Mouse (Mus musculus) testis, adult 2 months (tissue): Measurements from ENCODE around the gene Cnot6. TPM values are rescaled to one million over a fixed set of nuclear protein-coding genes. Genes with fewer than 3 reads are reported as not detected.

ENCODE experiments used
- H3K27ac ChIP-seq: fragments of 200-500 bp; 2 replicates; pipeline ENCODE4 v1.5.1; 2012; ENCODE audit warnings: low read depth, low read length; ENCODE audit not compliant: control insufficient read depth, insufficient read depth
- H3K27me3 ChIP-seq: fragments of 200-500 bp; 2 replicates; pipeline ENCODE4 v1.6.1; 2012; ENCODE audit warnings: mild to moderate bottlenecking, low read length, moderate library complexity; ENCODE audit not compliant: control insufficient read depth, insufficient read depth
- H3K36me3 ChIP-seq: fragments of 200-500 bp; 2 replicates; pipeline ENCODE4 v1.6.1; 2012; ENCODE audit warnings: mild to moderate bottlenecking, low read length; ENCODE audit not compliant: control insufficient read depth, insufficient read depth
- H3K4me1 ChIP-seq: fragments of 200-500 bp; 2 replicates; pipeline ENCODE4 v1.6.1; 2012; ENCODE audit warnings: low read length; ENCODE audit not compliant: control insufficient read depth, insufficient read depth
- H3K4me3 ChIP-seq: fragments of 200-500 bp; 2 replicates; pipeline ENCODE4 v1.5.1; 2012; ENCODE audit warnings: low read depth, mild to moderate bottlenecking, low read length, moderate library complexity, mixed read lengths; ENCODE audit not compliant: control insufficient read depth
- CTCF ChIP-seq: fragments of 200-500 bp; IDR thresholded peaks from 2 replicates; pipeline ENCODE4 v1.5.1; 2012; ENCODE audit warnings: low read depth, mild to moderate bottlenecking, inconsistent platforms, low read length, moderate library complexity; ENCODE audit not compliant: control insufficient read depth, insufficient read depth, insufficient replicate concordance
- POLR2A ChIP-seq: fragments of 200-500 bp; IDR thresholded peaks from 2 replicates; pipeline ENCODE4 v1.6.1; 2012; ENCODE audit warnings: low read depth, mild to moderate bottlenecking, inconsistent platforms, low read length, moderate library complexity; ENCODE audit not compliant: control insufficient read depth
- polyA plus RNA-seq: library from polyadenylated mRNA; depleted of rRNA; stranded (reverse); fragments of >200 nt; gene quantifications from 2 replicates; pipeline ENCODE4 v1.2.3, GENCODE M21; 2012

Gene Cnot6
- polyA plus RNA-seq, 1 experiment = 18.1 TPM

DNA sequence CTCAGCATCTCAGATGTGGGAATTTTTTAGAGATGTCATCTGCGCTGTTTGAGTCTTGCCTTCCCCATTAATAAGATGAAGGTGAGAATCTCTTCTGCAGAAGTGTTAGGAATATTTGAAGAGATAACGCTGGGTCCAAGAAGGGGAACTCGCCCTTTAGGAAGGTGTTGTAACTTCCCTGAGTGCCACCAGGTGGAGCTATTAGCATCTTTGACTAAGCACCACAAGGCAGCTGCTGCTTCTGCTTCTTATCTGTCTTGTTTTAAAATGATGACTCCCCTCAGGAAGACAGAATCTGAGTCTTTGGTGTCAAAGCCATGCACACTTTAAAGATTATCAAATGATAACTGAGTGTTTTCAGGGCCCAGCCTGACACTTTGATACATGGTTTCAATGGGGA lies 15.4 kb upstream of the Cnot6 start:
- TF ChIP-seq CTCF (peak; percentile 44; the same call in 1 of the 2 replicates), POLR2A (no peak)
- H3K27ac ChIP-seq = no peak overlapping the region
- no peak overlapping the region for H3K4me3 ChIP-seq
- H3K36me3 ChIP-seq = no peaks in the 10 kb centered on the region; the same call in 1 of the 2 replicates
- H3K4me1 ChIP-seq = no peaks in the 10 kb centered on the region
- H3K27me3 ChIP-seq = no peaks in the 10 kb centered on the region

GRCm38 (mm10) chr11:49726800-49727199 lies 14.3 kb upstream of the Cnot6 start:
- Histone ChIP-seq H3K27ac (no peak overlapping the region), H3K36me3 (no peaks in the 10 kb centered on the region; the same call in 1 of the 2 replicates), H3K4me1 (no peaks in the 10 kb centered on the region), H3K27me3 (no peaks in the 10 kb centered on the region), H3K4me3 (no peak overlapping the region)
- TF ChIP-seq CTCF = no peak
- TF ChIP-seq POLR2A = no peak

GRCm38 (mm10) chr11:49724676-49725075 lies 12.2 kb upstream of the Cnot6 start:
- Histone ChIP-seq H3K27ac (no peak overlapping the region), H3K27me3 (no peaks in the 10 kb centered on the region), H3K36me3 (peaks cover 1% of the 10 kb centered on the region), H3K4me1 (no peaks in the 10 kb centered on the region), H3K4me3 (no peak overlapping the region)
- TF ChIP-seq POLR2A (no peak), CTCF (no peak)

DNA sequence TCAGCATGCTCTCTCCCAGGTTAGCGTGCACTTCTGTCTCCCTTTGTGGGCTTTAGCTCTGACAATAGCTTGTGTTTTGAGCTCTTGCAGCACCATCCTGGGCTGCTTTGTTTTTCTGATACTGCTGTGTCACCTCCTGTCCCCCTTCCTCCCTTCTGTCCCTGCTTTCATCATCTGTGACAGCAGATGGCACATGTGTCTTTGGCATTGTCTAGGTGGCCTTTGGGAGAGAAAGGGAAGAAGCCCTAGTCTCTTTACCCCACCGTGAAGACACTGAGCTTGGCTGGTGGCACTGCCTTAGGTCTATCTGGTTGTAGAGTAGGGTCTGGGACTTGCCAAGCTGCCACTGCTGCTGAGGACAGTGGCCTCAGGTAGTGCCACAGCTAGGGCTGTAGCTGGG lies 10.8 kb upstream of the Cnot6 start:
- no peak overlapping the region for H3K4me3 ChIP-seq
- H3K27me3 ChIP-seq = no peaks in the 10 kb centered on the region
- TF ChIP-seq CTCF (no peak), POLR2A (no peak)
- H3K27ac ChIP-seq = no peak overlapping the region
- peaks cover 2% of the 10 kb centered on the region for H3K36me3 ChIP-seq
- H3K4me1 ChIP-seq = no peaks in the 10 kb centered on the region

- no peaks in the 10 kb centered on the region for H3K4me1 ChIP-seq
- TF ChIP-seq CTCF = no peak
Observed at GRCm38 (mm10) chr11:49722692-49723091, 10.2 kb upstream of the Cnot6 start.

GRCm38 (mm10) chr11:49721358-49721757 lies 8.8 kb upstream of the Cnot6 start:
- TF ChIP-seq CTCF = no peak
- TF ChIP-seq POLR2A = no peak
- peaks cover 2% of the 10 kb centered on the region for H3K36me3 ChIP-seq
- no peaks in the 10 kb centered on the region for H3K27me3 ChIP-seq
- H3K4me3 ChIP-seq = no peak overlapping the region
- no peak overlapping the region for H3K27ac ChIP-seq
- H3K4me1 ChIP-seq = no peaks in the 10 kb centered on the region

More at GRCm38 (mm10) chr11:49722692-49723091, 10.2 kb upstream of the Cnot6 start:
- Histone ChIP-seq H3K27me3 (no peaks in the 10 kb centered on the region), H3K27ac (no peak overlapping the region), H3K4me3 (no peak overlapping the region), H3K36me3 (peaks cover 2% of the 10 kb centered on the region)

DNA sequence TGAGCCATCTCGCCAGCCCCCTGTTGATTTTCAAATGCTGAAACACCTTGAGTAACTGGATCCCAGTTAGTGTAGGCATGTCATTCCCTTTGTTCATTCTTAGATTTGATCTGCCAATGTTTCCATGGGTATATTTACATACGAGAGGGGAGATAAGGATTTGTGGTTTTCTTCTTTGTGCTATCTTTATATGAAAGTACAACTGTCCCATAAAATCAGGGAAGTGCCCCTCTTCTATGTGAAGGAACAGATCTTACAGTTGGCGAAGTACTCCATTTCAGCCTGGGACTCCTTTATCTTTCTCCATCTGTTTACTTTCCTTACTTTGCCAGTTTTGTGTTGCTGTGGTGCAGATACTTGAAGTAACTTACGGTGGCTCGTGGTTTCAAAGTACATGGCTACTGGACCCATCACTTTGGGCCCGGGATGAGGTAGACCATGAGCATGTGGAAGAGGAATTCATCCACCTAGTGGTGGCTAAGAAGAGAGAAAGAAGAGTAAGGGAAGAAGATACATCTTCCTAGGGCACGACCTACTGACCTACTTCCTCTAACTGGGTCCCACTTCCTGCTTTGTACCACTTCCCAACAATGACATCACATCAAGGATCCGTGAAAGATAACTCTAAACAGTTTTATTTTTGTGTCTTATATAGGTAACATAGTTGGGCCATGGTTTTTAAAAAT lies 7.1 kb upstream of the Cnot6 start:
- H3K36me3 ChIP-seq = peaks cover 2% of the 10 kb centered on the region
- peak overlapping the region; percentile 45 for H3K4me3 ChIP-seq
- no peaks in the 10 kb centered on the region for H3K4me1 ChIP-seq
- H3K27ac ChIP-seq = no peak overlapping the region
- TF ChIP-seq POLR2A (no peak), CTCF (no peak)
- no peaks in the 10 kb centered on the region for H3K27me3 ChIP-seq

DNA sequence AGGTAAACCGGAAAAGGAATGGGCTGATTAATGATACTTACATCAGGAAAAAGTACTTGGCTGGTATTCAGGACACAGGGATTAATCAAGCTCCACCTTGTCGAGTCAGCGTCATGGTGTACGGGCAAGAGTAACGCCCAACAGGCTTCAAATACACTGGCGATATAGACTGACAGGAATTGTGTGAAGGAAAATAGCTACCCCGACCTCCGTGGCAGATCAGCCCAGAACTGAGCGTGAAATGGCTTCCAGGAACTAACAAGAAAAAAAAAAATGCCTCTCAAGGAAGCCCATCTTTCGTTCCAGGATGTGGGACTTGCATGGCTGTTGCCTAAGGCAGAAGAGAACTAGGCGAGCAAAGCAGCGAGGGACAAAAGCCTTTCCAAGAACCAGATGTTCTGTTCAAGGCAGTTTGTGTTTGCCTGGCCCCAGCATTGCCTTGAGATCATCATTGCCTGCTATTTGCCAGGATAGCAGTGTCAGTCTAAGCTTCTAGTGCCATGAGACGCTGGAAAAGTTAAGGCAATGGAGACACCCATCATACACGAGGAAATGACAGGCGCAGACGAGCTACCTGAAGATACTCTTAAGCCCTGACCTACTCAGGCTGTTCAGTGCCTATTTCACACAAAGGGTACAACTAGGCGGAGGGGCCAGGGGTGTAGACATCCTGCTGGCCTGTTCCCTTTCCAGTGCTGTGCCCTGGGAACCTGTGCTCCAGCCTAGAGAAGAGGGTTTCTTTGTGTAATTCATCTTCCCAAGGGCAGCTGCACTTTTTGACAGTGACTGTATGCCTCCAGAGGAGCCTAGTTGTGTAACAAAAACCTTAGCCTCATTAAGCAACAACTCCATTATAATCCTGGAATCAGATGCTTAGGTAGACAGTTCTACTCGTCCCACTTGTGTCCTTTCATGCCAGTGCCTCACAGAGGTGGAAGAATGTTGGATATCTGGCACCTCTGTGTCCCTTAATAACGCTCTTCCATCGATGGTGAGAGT lies 1.1 kb upstream of the Cnot6 start:
- no peak for TF ChIP-seq CTCF
- no peak for TF ChIP-seq POLR2A
- Histone ChIP-seq H3K27ac (peak overlapping the region; percentile 66), H3K4me1 (peaks cover 13% of the 10 kb centered on the region), H3K4me3 (peak overlapping the region; percentile 68), H3K36me3 (no peaks in the 10 kb centered on the region), H3K27me3 (no peaks in the 10 kb centered on the region)
